Mouse (Mus musculus) ES-CJ7 (cell line): ENCODE data around the gene Gm17651.

ENCODE experiments used
- DNase-seq: peaks from one replicate; pipeline ENCODE4 v3.0.0; 2011; ENCODE audit warnings: low read depth, low spot score

Gene Gm17651

GRCm38 (mm10) chr3:97630746-97631145 lies 43.7 kb downstream of the Gm17651 start:
- DNase-seq, result no peak

DNA sequence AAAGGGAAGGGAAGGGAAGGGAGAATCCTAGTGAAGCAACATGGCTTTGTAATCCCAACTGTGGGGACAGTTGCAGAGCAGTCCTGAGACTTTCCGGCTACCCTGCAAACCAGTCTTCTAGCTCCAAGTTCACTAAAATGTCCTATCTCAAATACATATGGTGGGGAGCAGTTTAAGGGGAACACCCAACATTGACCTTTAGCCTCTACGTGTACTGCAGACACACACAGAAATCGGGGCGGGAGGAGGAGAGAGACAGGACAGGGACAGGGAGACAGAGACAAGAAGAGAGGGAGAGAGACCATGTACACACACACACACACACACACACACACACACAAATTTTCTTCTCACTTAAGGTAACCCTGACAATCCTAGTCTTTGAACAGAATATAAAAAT lies 44.6 kb downstream of the Gm17651 start:
- no peak for DNase-seq

DNA sequence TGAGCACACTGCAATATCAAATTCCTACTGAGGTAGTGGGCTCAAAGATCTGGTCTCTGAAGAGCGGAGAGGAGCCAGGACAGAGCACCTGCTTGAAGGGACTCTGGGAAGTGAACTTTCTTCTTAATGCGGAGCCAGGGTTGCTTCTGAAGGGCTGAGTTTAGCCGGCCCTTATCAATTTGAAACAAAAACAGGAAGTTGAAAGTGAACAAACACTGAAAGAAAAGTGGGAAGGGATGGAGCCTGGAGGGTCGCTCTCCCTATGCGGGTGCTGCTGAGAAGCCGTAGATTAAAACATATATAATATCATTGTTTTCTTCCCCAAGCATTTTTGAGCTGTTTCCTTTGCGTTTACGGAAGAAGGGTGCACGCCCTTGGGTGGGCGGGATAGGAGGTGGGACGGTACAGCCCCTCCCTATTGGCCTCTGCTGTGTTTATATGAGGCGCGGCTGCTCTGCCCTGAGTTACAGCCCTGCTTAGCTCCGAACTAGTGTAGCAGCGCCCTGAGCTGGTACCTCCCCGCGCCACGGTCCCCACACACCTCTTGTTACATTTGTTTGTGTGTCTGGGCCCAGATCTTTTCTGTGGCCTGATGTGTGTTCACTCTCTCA lies 46.0 kb downstream of the Gm17651 start, which contains the start of gene Fmo5:
TSS of gene Fmo5 (plus strand) at position 414 of the 611 bp plus-strand sequence.
- DNase-seq, result peak; percentile 47

GRCm38 (mm10) chr3:97627893-97628292 lies 46.6 kb downstream of the Gm17651 start:
- no peak for DNase-seq

- no peak for DNase-seq
Observed at GRCm38 (mm10) chr3:97624611-97625010, 49.9 kb downstream of the Gm17651 start.
